Mouse (Mus musculus): ENCODE data around the gene Tmem231.
A peak's percentile ranks its signal among the peaks of the same experiment; 100 is the strongest.

Tmem231 gene

DNA sequence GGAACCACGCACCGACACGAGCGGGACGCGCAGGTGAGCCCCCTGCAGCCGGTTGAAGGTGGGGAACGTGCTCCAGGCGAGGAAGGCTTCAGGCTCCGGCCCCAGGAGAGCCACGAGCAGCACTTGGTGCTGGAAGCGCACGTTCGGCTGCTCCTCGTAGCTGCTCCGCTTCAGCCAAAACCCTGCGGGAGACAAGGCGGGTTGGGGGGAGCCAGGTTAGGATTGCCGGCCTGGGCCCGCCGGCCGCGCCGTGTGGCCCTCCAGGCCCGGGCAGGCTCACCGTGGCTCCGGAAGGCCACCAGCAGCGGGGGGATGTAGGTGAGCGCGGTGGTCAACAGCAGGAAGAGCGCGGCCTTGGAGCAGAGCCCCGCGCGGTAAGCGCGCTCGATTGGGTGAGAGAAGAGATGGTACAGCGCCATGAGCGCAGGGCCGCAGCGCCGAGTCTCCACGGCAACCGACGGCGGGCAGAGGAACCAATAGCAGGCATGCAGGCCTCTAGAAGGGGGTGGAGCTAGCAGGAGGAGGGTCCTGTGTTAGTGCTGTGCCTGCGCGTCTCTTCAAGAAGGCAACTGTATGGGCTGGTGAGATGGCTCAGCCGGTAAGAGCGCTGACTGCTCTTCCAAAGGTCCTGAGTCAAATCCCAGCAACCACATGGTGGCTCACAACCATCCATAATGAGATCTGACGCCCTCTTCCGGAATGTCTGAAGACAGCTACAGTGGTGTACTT is at the start of gene Tmem231:
TSS of gene Tmem231 (minus strand) at position 534 of the 729 bp plus-strand sequence.
- peak; percentile 90 to 97 for DNase-seq

DNA sequence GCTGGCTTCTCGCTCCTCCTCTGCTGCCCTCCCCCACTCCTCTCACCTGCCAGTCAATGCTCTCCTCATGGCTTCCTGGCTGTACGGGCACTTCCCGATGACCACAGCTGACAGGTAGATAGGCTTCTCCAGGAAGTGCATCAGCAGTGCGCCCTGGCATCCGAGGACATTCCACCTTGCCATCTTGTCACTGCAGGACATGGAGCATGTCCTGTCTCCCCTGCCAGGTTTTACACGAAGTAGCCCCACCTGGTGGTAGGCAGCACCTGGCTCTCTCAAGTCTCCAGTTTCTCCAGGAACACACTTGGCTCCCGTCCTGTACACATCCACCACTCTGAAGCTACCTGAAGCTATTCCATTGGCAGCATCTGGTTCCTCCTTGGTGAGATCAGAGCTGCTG is 48.4 kb upstream of the Tmem231 start:
- peak; percentile 67 to 72 for DNase-seq

DNA sequence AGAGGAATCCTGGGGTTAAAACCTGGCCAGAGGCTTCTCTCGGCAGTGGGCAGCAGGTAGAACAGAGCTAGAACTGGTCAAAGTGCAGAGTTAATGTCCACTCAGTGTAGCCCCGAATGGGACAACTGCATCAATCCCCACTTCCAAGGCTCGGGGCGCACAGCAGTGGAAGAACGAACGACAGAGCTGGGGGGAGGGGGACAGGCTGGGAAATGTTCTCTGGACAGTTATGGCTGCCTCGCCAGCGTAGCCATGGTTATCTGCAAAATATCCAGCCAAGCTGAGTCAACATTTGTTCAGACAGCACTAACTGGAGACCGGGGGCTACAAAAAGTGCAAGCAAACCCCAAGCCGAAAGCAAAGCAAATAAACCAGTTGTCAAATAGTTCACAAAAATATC is 44.5 kb upstream of the Tmem231 start:
- no peak for DNase-seq

GRCm38 (mm10) chr8:111976326-111976725 is 42.6 kb upstream of the Tmem231 start:
- no peak for DNase-seq

GRCm38 (mm10) chr8:111975706-111976105 is 42.0 kb upstream of the Tmem231 start:
- no peak for DNase-seq

- no peak for DNase-seq
Observed at GRCm38 (mm10) chr8:111974138-111974537, 40.5 kb upstream of the Tmem231 start.

GRCm38 (mm10) chr8:111968991-111969390 is 35.3 kb upstream of the Tmem231 start:
- DNase-seq, result no peak

GRCm38 (mm10) chr8:111968541-111968940 is 34.9 kb upstream of the Tmem231 start:
- no peak for DNase-seq

GRCm38 (mm10) chr8:111967246-111967870 is 33.7 kb upstream of the Tmem231 start:
- no peak for DNase-seq

DNA sequence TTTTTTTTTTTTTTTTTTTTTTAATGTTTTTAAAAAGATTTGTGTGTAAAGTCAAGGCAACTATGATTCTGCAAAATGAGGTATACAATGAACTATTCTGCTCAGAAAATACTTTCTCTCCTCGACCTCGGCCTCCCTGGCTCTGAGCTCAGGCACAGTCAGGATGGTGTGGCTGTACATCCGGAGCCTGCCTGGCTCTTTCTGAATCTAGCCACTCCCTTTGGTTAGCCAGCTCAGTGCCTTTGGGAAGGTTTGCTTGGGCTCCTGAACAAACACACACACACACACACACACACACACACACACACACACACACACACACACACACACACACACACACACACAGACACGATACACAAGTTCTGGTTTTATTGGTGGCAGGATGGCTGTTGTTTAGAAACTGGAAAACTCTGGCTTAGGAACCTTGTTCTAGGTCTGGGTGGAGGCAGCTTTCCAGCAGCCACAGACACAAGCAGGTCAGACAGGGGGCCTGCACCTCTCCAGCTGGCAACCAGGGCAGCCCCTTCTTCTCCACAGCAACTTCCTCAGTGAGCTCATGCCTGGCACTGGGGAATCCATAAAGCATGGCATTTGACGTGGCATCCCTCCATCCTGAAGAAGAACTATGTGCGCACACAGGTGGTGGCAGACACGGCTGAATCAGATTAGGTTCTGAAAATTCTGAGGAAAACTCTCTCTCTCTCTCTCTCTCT is 31.3 kb upstream of the Tmem231 start:
- no peak for DNase-seq

- no peak for DNase-seq
Observed at GRCm38 (mm10) chr8:111964351-111964750, 30.7 kb upstream of the Tmem231 start.

GRCm38 (mm10) chr8:111963546-111963945 is 29.9 kb upstream of the Tmem231 start:
- no peak for DNase-seq

- no peak for DNase-seq
Observed at GRCm38 (mm10) chr8:111963091-111963490, 29.4 kb upstream of the Tmem231 start.

GRCm38 (mm10) chr8:111962589-111962988 is 28.9 kb upstream of the Tmem231 start:
- DNase-seq, result no peak

- no peak for DNase-seq
Observed at GRCm38 (mm10) chr8:111961330-111961729, 27.6 kb upstream of the Tmem231 start.

- no peak for DNase-seq
Observed at GRCm38 (mm10) chr8:111960591-111961321, 27.1 kb upstream of the Tmem231 start.

DNA sequence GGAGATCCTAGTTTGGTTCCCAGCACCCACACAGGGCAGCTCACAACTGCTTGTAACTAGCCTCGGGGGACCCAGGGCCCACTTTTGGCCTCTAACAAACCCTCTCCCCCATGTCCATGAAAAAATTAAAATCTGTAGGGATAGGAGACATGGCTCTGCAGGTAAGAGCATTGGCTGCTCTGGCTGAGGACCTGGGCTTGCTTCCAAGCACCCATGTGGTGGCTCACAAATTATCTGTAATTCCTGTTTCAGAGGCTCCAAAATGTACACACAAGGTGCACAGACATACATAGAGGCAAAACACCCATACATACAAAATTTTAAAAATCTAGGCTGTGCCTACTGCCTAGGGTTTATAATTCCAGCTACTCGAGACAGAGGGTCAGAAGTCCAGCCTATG is 23.6 kb upstream of the Tmem231 start:
- peak in 1 of 2 experiments; percentile 41 for DNase-seq

DNA sequence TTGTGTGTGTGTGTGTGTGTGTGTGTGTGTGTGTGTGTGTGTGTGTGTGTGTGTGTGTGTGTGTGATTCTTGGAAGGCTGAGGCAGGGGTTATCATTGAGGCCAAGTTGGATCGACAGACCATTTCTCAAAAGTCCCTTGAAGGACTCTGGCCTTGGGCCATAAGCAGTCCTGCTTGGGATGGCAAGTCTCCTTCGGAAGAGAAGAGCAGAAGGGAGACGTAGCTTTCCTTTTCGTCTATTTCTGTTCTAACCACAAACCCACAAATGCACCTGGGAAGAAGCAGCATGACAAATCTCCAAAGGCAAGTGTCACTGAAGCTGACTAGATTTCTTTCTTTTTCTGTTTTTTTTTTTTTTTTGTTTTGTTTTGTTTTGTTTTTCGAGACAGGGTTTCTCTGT is 22.2 kb upstream of the Tmem231 start:
- DNase-seq, result no peak

DNA sequence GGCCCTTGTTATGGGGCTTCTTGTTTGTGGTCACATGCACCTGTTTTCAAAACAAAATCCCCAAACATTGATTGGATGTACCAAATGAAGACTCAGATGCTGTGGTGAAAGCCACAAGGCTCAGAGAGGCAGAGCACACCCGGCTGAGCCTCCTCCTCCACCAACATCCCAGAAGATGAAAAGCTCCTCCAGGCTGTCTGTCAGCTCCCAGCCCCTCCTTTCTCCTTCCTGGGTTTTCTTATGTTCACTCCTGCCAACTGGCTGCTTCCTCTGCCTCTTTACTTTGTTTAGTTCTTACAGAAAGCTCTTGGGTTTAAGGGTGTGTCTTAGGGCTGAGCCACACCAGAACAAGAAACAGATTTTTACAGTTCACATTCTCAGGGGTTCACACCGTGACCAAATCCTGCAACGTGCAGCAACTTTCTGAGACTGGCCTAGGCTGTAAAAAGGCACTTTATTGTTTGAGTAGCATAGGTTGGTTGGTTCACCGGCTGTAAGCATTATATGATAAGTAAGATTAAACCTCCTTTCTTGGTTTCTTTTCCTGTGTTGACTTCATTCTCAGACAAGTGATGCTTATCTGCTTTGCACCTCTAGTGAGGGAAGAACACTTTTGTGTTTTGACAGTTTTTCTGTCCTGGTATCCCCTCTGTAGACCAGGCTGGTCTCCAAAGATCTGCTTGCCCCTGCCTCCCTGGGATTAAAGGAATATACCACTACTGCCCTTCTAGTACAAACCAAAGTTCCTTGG is 21.3 kb upstream of the Tmem231 start:
- no peak for DNase-seq

DNA sequence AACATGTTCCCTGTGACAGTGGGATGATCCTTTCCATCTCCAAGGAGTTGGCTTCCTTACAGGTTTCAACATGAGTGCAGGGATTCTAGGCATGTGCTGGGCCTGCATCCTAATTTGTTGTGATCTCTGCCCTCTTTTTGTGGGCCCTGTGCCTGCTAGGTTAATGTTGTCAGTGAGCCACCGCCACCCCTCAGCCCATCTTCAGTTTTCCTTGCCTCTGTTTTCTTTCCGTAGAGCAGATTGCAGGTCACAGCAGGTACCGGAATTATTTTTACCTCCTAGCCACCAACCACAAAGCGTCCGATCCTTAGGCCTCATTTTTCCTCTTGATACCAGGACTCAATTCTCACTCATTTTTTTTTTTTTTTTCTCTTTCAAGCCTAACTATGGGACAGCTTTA is 18.3 kb upstream of the Tmem231 start:
- peak; percentile 72 for DNase-seq

DNA sequence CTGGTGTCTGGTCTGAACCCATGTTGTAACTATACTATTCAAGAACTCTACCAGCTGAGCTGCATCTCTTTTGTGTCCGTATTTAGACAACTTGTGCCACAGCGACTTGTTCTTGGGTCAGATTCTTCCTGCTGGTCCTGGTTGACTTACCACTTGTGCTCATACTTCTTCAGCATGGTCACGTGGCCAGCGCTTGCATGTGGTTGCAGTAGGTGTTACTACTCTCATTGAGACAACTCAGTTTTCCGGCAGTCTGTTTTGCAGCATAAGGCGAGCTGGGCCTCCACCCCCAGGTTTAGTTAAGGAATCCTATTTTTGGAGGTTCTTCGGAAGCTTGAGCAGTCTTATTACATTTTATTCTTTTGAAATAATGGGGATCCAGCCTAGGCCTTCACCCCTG is 17.6 kb upstream of the Tmem231 start:
- DNase-seq, result no peak

GRCm38 (mm10) chr8:111950846-111951245 is 17.2 kb upstream of the Tmem231 start:
- no peak for DNase-seq
